Mouse (Mus musculus) heart, adult 2 months (tissue): ENCODE measurements around the gene A730049H05Rik.

Experiments
- CTCF ChIP-seq: fragments of 200-600 bp; IDR thresholded peaks from 2 replicates; pipeline ENCODE4 v1.8.1; 2022; ENCODE audit warnings: antibody characterized with exemption, mild to moderate bottlenecking, moderate library complexity
- EP300 ChIP-seq: fragments of 200-500 bp; IDR thresholded peaks from 2 replicates; pipeline ENCODE4 v1.6.1; 2011; ENCODE audit warnings: low read depth, low read length, control low read depth; ENCODE audit not compliant: insufficient read depth
- POLR2A ChIP-seq: fragments of 200-500 bp; IDR thresholded peaks from 2 replicates; pipeline ENCODE4 v1.6.1; 2011; ENCODE audit warnings: mild to moderate bottlenecking, low read depth, low read length, control low read depth; ENCODE audit not compliant: insufficient read depth

DNA sequence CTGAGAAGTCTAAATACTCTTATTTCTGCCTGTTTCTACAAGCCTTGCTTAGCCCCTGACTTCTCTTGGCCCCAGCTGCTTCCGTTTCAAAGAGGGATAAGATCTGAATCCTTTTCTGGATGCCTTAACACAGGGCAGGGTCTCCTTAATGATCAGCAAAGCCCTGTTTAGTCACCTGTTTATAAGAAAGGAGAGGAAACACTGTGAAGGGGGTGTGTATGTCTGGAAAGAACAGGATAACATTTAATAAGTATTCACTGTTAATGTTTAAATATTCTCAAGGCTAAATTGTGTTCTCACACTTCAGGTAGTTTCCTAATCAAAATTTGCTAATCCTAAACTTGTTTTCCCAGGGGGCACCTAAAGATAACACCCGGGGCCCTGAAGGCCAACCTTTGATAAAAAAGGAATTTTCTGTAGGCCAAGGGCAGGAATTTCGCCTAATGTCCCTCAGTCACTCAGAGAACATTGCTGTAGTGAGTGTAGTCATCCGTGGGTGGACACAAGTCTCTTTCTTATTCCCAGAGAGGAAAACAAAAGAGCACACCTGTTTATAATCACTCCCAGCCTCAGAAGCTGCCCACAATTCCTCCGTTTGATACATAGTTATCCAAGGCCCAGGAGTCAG lies 44.1 kb downstream of the A730049H05Rik start:
- TF ChIP-seq CTCF, result no peak
- TF ChIP-seq EP300, result no peak
- no peak for TF ChIP-seq POLR2A
